Mouse (Mus musculus): ENCODE results near the gene Armcx4.

GRCm38 (mm10) chrX:134641000-134641760 is 45.1 kb upstream of the Armcx4 start:
- TF ChIP-seq EP300 (IDR thresholded peaks at IDR 0.05; ENCODE audit: low read depth) (no peak), CTCF (IDR thresholded peaks at IDR 0.05; ENCODE audit: low read depth) (no peak)

Measured in liver, embryonic 14.5 days (tissue).